Mouse (Mus musculus): ENCODE measurements around the gene Cacng1. TPM values are rescaled to one million over a fixed set of nuclear protein-coding genes. Genes with fewer than 3 reads are reported as not detected.

Cacng1 gene
- polyA plus RNA-seq (2012; rRNA removed), result 0.23 and 0.32 TPM in 2 replicates

DNA sequence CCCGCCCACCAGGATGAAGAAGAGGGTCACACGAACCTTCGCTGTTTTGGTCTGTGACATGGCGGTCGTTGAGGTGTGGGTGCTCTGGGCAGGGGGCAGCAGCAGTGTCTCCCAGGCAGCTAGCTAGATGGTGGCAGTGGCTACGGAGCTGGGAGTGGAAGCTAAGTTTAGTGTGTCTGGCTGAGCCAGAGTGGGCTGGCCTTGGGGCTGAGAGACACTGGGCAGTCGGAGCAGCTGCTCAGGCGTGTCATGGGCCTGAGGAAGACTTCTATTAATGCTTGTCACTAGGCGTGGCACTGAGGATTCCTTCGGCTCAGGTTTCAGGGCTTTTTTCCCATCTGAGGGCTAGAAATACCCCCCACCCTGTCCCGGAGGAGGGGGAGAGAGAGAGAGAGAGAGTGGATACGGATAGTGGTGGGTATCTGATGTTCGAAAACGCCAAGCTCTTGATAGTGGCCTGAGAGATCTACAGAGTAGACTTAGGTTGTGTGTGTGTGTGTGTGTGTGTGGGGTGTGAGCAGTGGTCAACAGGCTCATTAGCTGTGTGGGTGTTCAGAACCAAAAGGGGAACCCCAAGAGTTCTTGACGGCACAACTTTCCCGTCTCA is at the start of gene Cacng1:
TSS of gene Cacng1 (minus strand) at position 191 of the 607 bp plus-strand sequence.
- Histone ChIP-seq H3K4me3 (ENCODE audit: control insufficient read depth, low read depth, low read length) (no peak within 1 kb of the TSS), H3K36me3 (ENCODE audit: control insufficient read depth, insufficient read depth, low read length) (no peaks in the 10 kb centered on the region), H3K27ac (ENCODE audit: control insufficient read depth, insufficient read depth, low read depth, low read length) (no peak within 1 kb of the TSS), H3K27me3 (ENCODE audit: control insufficient read depth, insufficient read depth, low read length) (no peaks in the 10 kb centered on the region), H3K4me1 (ENCODE audit: control insufficient read depth, insufficient read depth, low read length) (no peaks in the 10 kb centered on the region)
- TF ChIP-seq POLR2A (IDR thresholded peaks at IDR 0.05; ENCODE audit: control insufficient read depth, low read depth, low read length) (no peak), CTCF (IDR thresholded peaks at IDR 0.05; ENCODE audit: control insufficient read depth, insufficient read depth, insufficient replicate concordance, low read depth, low read length) (no peak)

DNA sequence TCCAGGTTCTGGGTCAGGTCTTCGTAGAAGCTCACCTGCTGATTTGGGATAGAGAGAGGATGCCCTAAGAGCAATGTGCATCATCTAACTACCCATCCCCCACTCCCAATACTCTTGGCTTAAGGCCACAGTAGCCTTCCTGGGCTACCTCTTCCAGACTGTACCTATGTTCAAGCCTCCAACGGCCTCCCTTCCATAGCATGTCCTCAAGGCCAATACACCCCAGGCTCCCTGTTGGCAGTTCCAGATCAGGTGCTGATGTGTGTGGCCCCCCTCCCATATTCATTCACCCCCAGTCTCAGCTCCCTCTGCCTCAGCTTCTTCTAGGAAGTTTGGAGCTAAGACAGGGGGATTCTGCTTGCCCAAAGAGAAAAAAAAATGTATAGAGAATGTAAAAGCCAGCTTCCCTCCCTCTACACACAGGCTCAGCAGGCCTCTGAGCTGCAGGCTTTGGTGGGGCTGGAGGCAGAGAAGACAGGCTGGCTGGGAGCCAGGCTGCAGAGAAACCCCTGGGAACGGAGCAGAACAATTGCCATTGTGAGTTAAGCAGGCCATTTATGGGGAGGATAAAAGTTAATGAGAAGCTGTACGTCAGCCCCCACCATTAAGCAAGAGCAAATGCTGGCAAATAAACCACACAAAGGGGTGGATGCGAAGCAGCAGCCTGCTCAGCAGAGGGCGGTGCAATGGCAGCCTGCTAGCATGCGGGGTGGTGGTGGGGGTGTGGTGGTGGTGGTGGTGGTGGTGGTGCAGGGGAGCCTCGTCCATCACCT is 46.6 kb upstream of the Cacng1 start:
- no peaks in the 10 kb centered on the region for H3K4me1 ChIP-seq (ENCODE audit: control insufficient read depth, insufficient read depth, low read length)

DNA sequence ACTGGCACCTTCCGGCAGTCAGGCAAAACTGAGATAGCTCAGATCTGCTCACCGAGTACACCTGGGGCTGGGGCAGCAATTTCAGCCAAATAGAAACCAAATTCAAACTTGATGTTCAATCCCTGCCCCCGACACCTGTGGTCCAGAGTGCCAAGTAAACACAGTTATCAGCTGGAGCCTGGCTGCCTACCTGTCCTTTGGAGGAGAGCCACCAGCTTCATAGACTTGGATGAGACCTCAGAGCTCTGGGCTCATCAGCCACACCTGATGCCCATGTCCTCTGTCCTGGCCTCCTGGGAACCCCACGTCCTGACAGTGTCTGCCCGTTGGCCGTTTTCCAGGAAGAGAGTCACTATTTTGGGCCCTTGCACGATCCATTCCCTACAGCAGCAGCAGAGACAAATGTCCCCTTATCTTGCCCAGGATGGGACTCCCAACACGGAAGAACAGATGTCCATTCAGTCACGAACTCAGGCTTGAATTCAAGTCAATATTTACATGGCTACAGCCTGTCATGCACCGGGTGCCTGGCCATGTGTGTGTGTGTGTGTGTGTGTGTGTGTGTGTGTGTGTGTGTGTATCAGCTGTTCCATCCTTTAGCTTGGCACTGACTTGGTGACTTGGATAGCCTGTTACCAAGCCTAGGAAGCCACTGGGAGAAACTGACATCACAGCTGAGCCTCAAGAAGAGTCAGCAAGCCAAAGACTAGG is 45.6 kb upstream of the Cacng1 start:
- H3K27ac ChIP-seq (ENCODE audit: control insufficient read depth, insufficient read depth, low read depth, low read length), result no peak overlapping the region
- H3K4me3 ChIP-seq (ENCODE audit: control insufficient read depth, low read depth, low read length), result peak overlapping the region; percentile 7
- H3K36me3 ChIP-seq (ENCODE audit: control insufficient read depth, insufficient read depth, low read length), result no peaks in the 10 kb centered on the region
- H3K27me3 ChIP-seq (ENCODE audit: control insufficient read depth, insufficient read depth, low read length), result no peaks in the 10 kb centered on the region
- H3K4me1 ChIP-seq (ENCODE audit: control insufficient read depth, insufficient read depth, low read length), result no peaks in the 10 kb centered on the region
- TF ChIP-seq CTCF (IDR thresholded peaks at IDR 0.05; ENCODE audit: control insufficient read depth, insufficient read depth, insufficient replicate concordance, low read depth, low read length) (no peak), POLR2A (IDR thresholded peaks at IDR 0.05; ENCODE audit: control insufficient read depth, low read depth, low read length) (no peak)

More for the DNA sequence above, 46.6 kb upstream of the Cacng1 start:
- TF ChIP-seq CTCF (IDR thresholded peaks at IDR 0.05; ENCODE audit: control insufficient read depth, insufficient read depth, insufficient replicate concordance, low read depth, low read length), result no peak
- no peak for TF ChIP-seq POLR2A (IDR thresholded peaks at IDR 0.05; ENCODE audit: control insufficient read depth, low read depth, low read length)
- Histone ChIP-seq H3K4me3 (ENCODE audit: control insufficient read depth, low read depth, low read length) (peak overlapping the region; percentile 7), H3K27ac (ENCODE audit: control insufficient read depth, insufficient read depth, low read depth, low read length) (no peak overlapping the region), H3K27me3 (ENCODE audit: control insufficient read depth, insufficient read depth, low read length) (no peaks in the 10 kb centered on the region), H3K36me3 (ENCODE audit: control insufficient read depth, insufficient read depth, low read length) (no peaks in the 10 kb centered on the region)

DNA sequence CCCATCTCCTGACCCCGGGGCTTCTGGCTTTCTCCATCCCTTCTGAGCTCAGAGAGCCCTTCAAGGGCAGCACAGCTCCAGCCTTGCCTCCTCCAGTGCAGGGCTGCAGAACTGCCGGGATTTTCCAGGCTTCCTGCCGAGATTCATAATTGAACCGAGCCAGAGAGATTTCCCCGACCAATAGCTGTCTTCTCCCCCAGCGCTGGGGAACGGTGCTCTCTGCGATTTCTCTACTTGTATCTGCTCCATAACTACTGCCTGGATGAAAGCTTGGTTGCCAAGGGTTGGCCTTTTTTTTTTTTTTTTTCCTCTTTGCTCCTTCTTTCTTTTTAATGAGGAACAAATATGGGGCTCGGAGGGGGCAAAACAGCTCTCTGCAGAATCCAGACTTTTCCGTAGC is 43.7 kb upstream of the Cacng1 start:
- no peaks in the 10 kb centered on the region for H3K4me1 ChIP-seq (ENCODE audit: control insufficient read depth, insufficient read depth, low read length)
- no peak for TF ChIP-seq CTCF (IDR thresholded peaks at IDR 0.05; ENCODE audit: control insufficient read depth, insufficient read depth, insufficient replicate concordance, low read depth, low read length)
- no peak for TF ChIP-seq POLR2A (IDR thresholded peaks at IDR 0.05; ENCODE audit: control insufficient read depth, low read depth, low read length)
- H3K36me3 ChIP-seq (ENCODE audit: control insufficient read depth, insufficient read depth, low read length), result no peaks in the 10 kb centered on the region
- no peaks in the 10 kb centered on the region for H3K27me3 ChIP-seq (ENCODE audit: control insufficient read depth, insufficient read depth, low read length)
- H3K4me3 ChIP-seq (ENCODE audit: control insufficient read depth, low read depth, low read length), result no peak overlapping the region
- H3K27ac ChIP-seq (ENCODE audit: control insufficient read depth, insufficient read depth, low read depth, low read length), result no peak overlapping the region

DNA sequence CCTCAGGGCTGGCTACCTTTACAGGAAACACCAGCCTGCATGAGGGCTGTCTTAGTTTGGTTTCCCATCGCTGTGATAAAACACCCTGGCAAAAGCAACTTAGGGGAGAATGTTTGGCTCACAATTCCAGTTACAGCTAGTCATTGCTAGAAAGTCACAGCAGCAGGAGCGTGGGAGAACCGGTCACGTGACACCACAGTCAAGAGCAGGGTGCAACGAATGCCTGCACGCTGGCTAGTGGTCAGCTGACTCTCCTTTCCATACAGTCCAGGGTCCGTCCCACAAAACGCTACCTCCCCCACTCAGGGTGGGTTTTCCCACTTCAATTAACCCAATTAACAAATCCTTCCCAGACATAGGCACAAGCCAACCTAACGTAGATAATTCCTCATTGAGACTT is 43.2 kb upstream of the Cacng1 start:
- no peak overlapping the region for H3K4me3 ChIP-seq (ENCODE audit: control insufficient read depth, low read depth, low read length)
- H3K27me3 ChIP-seq (ENCODE audit: control insufficient read depth, insufficient read depth, low read length), result no peaks in the 10 kb centered on the region
- no peak for TF ChIP-seq CTCF (IDR thresholded peaks at IDR 0.05; ENCODE audit: control insufficient read depth, insufficient read depth, insufficient replicate concordance, low read depth, low read length)
- TF ChIP-seq POLR2A (IDR thresholded peaks at IDR 0.05; ENCODE audit: control insufficient read depth, low read depth, low read length), result no peak
- H3K27ac ChIP-seq (ENCODE audit: control insufficient read depth, insufficient read depth, low read depth, low read length), result no peak overlapping the region
- H3K4me1 ChIP-seq (ENCODE audit: control insufficient read depth, insufficient read depth, low read length), result no peaks in the 10 kb centered on the region
- H3K36me3 ChIP-seq (ENCODE audit: control insufficient read depth, insufficient read depth, low read length), result no peaks in the 10 kb centered on the region

DNA sequence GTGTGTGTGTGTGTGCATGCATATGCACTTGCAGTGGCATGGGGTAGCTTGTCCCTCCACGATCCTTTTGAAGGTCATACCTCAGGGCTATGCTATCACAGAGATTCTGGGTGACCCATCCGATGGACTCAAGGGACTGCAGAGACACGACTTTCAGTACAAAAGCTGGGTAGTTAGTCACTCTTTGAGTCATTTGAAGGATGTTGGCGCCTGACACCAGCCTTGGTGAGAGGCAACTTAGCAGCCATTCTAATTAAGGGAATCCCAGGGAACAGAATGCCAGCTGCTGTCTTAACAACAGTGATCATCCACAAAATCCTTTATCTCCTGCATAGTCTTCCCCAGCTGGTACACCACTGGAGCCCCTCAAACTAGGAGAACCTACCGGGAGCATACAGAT is 32.8 kb upstream of the Cacng1 start:
- TF ChIP-seq POLR2A (IDR thresholded peaks at IDR 0.05; ENCODE audit: control insufficient read depth, low read depth, low read length), result no peak
- TF ChIP-seq CTCF (IDR thresholded peaks at IDR 0.05; ENCODE audit: control insufficient read depth, insufficient read depth, insufficient replicate concordance, low read depth, low read length), result no peak
- no peaks in the 10 kb centered on the region for H3K36me3 ChIP-seq (ENCODE audit: control insufficient read depth, insufficient read depth, low read length)
- H3K27me3 ChIP-seq (ENCODE audit: control insufficient read depth, insufficient read depth, low read length), result no peaks in the 10 kb centered on the region
- H3K4me1 ChIP-seq (ENCODE audit: control insufficient read depth, insufficient read depth, low read length), result no peaks in the 10 kb centered on the region
- no peak overlapping the region for H3K27ac ChIP-seq (ENCODE audit: control insufficient read depth, insufficient read depth, low read depth, low read length)
- H3K4me3 ChIP-seq (ENCODE audit: control insufficient read depth, low read depth, low read length), result no peak overlapping the region

Measured in testis, adult 2 months (tissue).